Mouse (Mus musculus) heart, embryonic 11.5 days (tissue): ENCODE results near the gene 1700020L24Rik. TPM values are rescaled to one million over a fixed set of nuclear protein-coding genes. Genes with fewer than 3 reads are reported as not detected.
A peak's percentile ranks its signal among the peaks of the same experiment; 100 is the strongest.

ENCODE experiments used
- ATAC-seq: fragments of 200-750 bp; cut with Nextera tagmentation; replicated peaks from 2 replicates; pipeline ENCODE4 v1.8.0; 2017; ENCODE audit warnings: moderate library complexity; ENCODE audit not compliant: insufficient number of reproducible peaks, low FRiP score, low TSS enrichment
- H3K27ac ChIP-seq: fragments of 300-500 bp; sonication (generic); 2 replicates; pipeline ENCODE4 v1.5.1; 2014; ENCODE audit warnings: mild to moderate bottlenecking, low read depth, low read length
- H3K27me3 ChIP-seq: fragments of 300-500 bp; sonication (generic); 2 replicates; pipeline ENCODE4 v1.6.1; 2014; ENCODE audit warnings: mild to moderate bottlenecking, low read length, mixed read lengths; ENCODE audit not compliant: control insufficient read depth, insufficient read depth
- H3K36me3 ChIP-seq: fragments of 300-500 bp; sonication (generic); 2 replicates; pipeline ENCODE4 v1.6.1; 2014; ENCODE audit warnings: mild to moderate bottlenecking, low read length, moderate library complexity, mixed read lengths; ENCODE audit not compliant: control insufficient read depth, insufficient read depth
- H3K4me1 ChIP-seq: fragments of 300-500 bp; sonication (generic); 2 replicates; pipeline ENCODE4 v1.6.1; 2014; ENCODE audit warnings: low read length; ENCODE audit not compliant: control insufficient read depth, insufficient read depth
- H3K4me2 ChIP-seq: fragments of 300-500 bp; sonication (generic); 2 replicates; pipeline ENCODE4 v1.6.1; 2014; ENCODE audit warnings: mild to moderate bottlenecking, moderate library complexity
- H3K4me3 ChIP-seq: fragments of 300-500 bp; sonication (generic); 2 replicates; pipeline ENCODE4 v1.5.1; 2014; ENCODE audit warnings: low read depth, low read length
- H3K9ac ChIP-seq: fragments of 300-500 bp; sonication (generic); 2 replicates; pipeline ENCODE4 v1.6.1; 2014; ENCODE audit warnings: mild to moderate bottlenecking, low read depth, low read length, moderate library complexity
- H3K9me3 ChIP-seq: fragments of 300-500 bp; sonication (generic); replicated peaks from 2 replicates; pipeline ENCODE4 v1.6.1; 2016; ENCODE audit warnings: low read length; ENCODE audit not compliant: control insufficient read depth
- WGBS: fragments of 180-500 bp; shearing (Covaris S2); extraction: QIAGEN DNeasy Blood & Tissue Kit; methylation state at CpG from one replicate; pipeline ENCODE4 v1.1.7; 2014; ENCODE audit not compliant: insufficient replicate concordance; 5-methylcytosine and 5-hydroxymethylcytosine counted together
- polyA plus RNA-seq: library from polyadenylated mRNA; unstranded; fragments of >200 nt; fragmentation: Nextera tagmentation; extraction: Ambion mirVana; gene quantifications from 2 replicates; pipeline ENCODE4 v1.2.1, GENCODE M21; 2014

Gene 1700020L24Rik
- polyA plus RNA-seq, 1 experiment from 2014 or later = 2.3 TPM

DNA sequence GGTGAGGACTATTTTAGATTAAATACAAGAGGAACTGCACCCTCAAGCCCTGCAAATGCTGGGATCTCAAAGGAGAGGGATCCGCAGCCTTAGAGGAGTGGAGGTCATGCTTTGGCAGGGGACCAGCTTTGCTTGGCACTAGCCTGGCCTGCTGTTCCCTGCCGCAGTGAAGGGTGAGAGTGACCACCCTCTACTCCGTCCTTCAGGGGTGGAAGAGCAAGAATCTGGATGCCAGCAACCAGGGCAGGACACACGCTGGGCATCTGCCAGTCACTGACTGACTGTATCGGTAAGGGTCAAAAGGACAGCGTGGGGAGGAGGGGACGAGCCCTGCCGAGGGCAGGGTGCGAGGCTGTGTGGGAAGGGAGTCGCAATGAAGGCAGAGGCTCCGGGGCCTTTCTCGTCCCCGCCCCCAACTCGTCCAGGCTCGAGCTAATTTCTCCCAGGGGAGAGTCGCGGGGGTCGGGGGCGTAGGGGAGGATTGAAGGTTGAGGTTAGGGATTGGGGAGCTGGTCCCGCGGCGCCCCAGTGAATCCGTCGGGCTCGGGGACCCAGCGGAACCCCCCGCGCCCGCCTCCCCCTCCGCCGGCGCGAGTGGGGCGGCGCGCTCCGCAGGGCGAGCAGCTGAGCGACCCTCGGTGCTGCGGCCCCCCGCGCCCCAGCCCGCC lies 28.3 kb upstream of the 1700020L24Rik start, which contains the start of gene Rasl10b:
Gene Rasl10b (plus strand): TSS at position 51 of the 668 bp plus-strand sequence.
- ATAC-seq = peak; percentile 40; the same call in 1 of the 2 replicates
- Histone ChIP-seq H3K9ac (peak within 1 kb of the TSS; percentile 80), H3K4me3 (peak within 1 kb of the TSS; percentile 74), H3K27me3 (peaks cover 8% of the 10 kb centered on the region; the same call in 1 of the 2 replicates), H3K36me3 (no peaks in the 10 kb centered on the region), H3K4me2 (peak within 1 kb of the TSS; percentile 84), H3K27ac (peak within 1 kb of the TSS; percentile 12; the same call in 1 of the 2 replicates), H3K4me1 (peaks cover 33% of the 10 kb centered on the region), H3K9me3 (no peaks in the 10 kb centered on the region)
- 2% methylated on average over 31 of the region's 44 CpGs for WGBS

DNA sequence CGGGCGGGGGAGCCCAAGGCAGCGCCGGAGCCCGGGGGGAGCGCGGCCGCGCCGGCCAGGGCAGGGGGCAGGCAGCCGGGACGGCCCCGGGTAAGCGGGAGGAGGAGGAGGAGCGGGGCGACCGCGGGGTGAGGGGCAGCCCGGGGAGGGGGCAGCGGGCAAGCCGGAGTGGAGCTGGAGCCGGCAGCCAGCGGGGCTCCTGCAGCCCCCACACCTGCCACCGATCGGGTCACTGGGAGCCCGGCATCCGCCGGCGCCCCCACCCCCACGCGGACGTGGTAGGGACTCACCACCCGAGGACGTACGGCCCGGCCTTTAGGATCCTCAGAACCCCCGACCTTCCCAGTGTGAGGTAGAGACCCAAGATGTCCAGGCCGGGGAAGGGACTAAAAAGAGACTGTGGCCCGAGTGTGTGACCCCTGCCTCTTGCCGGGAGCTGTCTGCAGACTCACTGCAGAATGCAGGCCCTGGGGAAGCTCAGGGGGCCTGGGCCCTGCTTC lies 27.6 kb upstream of the 1700020L24Rik start:
- H3K4me2 ChIP-seq = peak overlapping the region; percentile 84
- no peaks in the 10 kb centered on the region for H3K36me3 ChIP-seq
- 0 out of 2 replicates have a peak, but pooled peaks have one; percentile 7 for ATAC-seq
- H3K9me3 ChIP-seq = no peaks in the 10 kb centered on the region
- H3K9ac ChIP-seq = peak overlapping the region; percentile 80
- peak overlapping the region; percentile 12; the same call in 1 of the 2 replicates for H3K27ac ChIP-seq
- peak overlapping the region; percentile 74 for H3K4me3 ChIP-seq
- WGBS = 1% methylated on average over 34 of the region's 40 CpGs
- peaks cover 8% of the 10 kb centered on the region; the same call in 1 of the 2 replicates for H3K27me3 ChIP-seq
- peaks cover 33% of the 10 kb centered on the region for H3K4me1 ChIP-seq

DNA sequence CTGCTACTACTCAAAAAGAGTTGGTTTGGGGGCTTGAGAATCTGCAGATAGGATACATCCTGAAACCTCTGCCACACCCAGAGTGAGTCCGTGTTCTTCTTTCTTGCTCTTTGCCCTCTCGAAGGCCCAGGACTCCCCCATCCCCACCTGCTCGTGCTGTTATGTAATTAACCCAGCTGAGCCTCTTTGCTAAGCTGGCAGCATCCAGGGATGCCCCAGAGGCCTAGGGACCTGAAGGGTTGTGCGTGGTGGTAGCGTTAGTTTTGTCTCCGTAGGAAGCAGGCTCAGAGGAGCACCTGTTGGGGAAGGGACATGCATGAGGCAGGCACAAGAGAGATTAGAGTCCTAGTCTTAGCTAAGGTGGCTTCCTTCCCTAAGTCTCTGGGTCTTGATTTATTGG lies 27.0 kb upstream of the 1700020L24Rik start:
- 50% methylated on average over 6 of the region's 6 CpGs for WGBS
- ATAC-seq = no peak

DNA sequence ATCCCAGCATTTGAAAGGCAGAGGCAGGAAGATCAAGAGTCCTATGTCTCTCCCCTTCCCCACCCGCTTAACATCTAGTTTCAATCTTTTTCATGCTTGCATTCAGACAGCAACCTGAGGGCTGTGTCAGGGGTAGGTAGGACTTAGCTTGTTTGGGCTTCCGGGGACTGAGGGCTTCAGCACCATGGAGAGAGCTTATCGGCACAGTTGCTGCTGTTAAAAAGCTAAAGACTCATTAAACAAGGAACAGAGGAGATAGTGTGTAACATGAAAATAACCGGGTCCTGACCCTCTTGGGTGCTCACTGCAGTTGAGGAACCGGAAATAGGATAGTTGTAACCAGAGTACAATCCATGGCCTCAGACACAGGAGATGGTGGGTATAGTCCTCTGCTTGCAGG lies 20.4 kb upstream of the 1700020L24Rik start:
- no peaks in the 10 kb centered on the region for H3K9me3 ChIP-seq
- H3K4me3 ChIP-seq = no peak overlapping the region
- WGBS = 5% methylated on average over 5 of the region's 5 CpGs
- peaks cover 5% of the 10 kb centered on the region; the same call in 1 of the 2 replicates for H3K4me1 ChIP-seq
- no peak overlapping the region for H3K9ac ChIP-seq
- H3K27ac ChIP-seq = no peak overlapping the region
- H3K4me2 ChIP-seq = no peak overlapping the region
- no peak for ATAC-seq
- no peaks in the 10 kb centered on the region for H3K36me3 ChIP-seq
- H3K27me3 ChIP-seq = peaks cover 37% of the 10 kb centered on the region

More for the DNA sequence above, 27.0 kb upstream of the 1700020L24Rik start:
- Histone ChIP-seq H3K36me3 (no peaks in the 10 kb centered on the region), H3K9me3 (no peaks in the 10 kb centered on the region), H3K27ac (no peak overlapping the region), H3K27me3 (peaks cover 8% of the 10 kb centered on the region; the same call in 1 of the 2 replicates), H3K4me2 (peak overlapping the region; percentile 84), H3K4me3 (peak overlapping the region; percentile 74), H3K4me1 (peaks cover 33% of the 10 kb centered on the region), H3K9ac (peak overlapping the region; percentile 80)

DNA sequence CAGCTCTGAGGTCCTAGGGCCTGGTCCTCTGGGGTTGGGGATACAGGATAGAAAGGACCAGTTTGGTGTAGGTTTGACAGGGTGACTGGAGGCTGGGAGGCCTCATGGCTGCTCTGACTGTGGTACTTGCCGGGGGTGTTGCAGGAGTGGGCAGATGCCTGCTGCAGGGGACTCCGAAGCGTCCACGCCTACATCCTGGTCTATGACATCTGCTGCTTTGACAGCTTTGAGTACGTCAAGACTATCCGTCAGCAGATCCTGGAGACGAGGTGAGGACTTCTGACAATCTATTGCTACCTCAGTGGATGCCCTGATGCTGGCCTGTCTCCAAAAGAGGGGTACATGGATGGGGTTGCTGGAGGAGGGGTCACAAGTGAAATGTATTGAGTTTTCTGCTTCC lies 19.8 kb upstream of the 1700020L24Rik start:
- H3K27ac ChIP-seq = no peak overlapping the region
- no peaks in the 10 kb centered on the region for H3K9me3 ChIP-seq
- no peaks in the 10 kb centered on the region for H3K36me3 ChIP-seq
- no peak overlapping the region for H3K4me2 ChIP-seq
- H3K27me3 ChIP-seq = peaks cover 33% of the 10 kb centered on the region
- no peak overlapping the region for H3K4me3 ChIP-seq
- peaks cover 5% of the 10 kb centered on the region; the same call in 1 of the 2 replicates for H3K4me1 ChIP-seq
- ATAC-seq = no peak
- H3K9ac ChIP-seq = no peak overlapping the region
- WGBS = 67% methylated on average over 7 of the region's 7 CpGs

DNA sequence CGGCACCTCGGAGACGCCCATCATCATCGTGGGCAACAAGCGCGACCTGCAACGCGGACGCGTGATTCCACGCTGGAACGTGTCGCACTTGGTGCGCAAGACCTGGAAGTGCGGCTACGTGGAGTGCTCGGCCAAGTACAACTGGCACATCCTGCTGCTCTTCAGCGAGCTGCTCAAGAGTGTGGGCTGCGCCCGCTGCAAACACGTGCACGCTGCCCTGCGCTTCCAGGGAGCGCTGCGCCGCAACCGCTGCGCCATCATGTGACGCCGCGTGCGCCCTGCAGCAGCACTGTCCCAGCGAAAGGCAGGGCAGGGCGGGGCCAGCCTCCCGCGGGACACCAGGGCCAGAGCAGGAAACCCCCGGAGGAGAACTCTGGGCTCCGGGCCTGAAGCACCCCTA lies 18.9 kb upstream of the 1700020L24Rik start:
- H3K9ac ChIP-seq = no peak overlapping the region
- H3K27ac ChIP-seq = no peak overlapping the region
- WGBS = 5% methylated on average over 38 of the region's 38 CpGs
- no peaks in the 10 kb centered on the region for H3K36me3 ChIP-seq
- no peaks in the 10 kb centered on the region for H3K9me3 ChIP-seq
- peaks cover 5% of the 10 kb centered on the region; the same call in 1 of the 2 replicates for H3K4me1 ChIP-seq
- no peak overlapping the region for H3K4me3 ChIP-seq
- H3K27me3 ChIP-seq = peaks cover 32% of the 10 kb centered on the region
- ATAC-seq = no peak
- peak overlapping the region; percentile 47 for H3K4me2 ChIP-seq

DNA sequence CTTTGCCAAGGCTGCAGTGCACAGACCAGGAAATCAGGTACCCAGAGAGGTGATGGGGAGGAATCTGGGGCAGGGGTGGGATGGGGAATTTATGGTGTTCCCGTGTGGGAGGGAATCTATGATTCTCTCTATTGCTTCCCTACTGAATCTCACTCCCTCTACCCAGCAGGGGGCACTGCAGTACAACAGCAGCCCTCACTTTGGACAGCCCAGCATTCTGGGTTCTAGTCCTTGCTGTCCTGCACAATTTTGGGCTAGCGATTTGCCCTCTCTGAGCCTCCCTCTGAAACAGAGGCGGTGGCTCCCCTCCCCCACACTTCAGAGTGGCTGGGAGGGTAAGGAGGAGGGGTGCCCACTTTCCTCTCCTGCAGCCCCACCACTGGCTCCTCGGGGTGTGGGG lies 17.1 kb upstream of the 1700020L24Rik start:
- Histone ChIP-seq H3K4me2 (no peak overlapping the region), H3K27me3 (peaks cover 32% of the 10 kb centered on the region), H3K4me1 (peaks cover 5% of the 10 kb centered on the region; the same call in 1 of the 2 replicates), H3K9ac (no peak overlapping the region), H3K9me3 (no peaks in the 10 kb centered on the region), H3K4me3 (no peak overlapping the region), H3K36me3 (no peaks in the 10 kb centered on the region), H3K27ac (no peak overlapping the region)
- WGBS = 38% methylated on average over 4 of the region's 4 CpGs
- no peak for ATAC-seq

DNA sequence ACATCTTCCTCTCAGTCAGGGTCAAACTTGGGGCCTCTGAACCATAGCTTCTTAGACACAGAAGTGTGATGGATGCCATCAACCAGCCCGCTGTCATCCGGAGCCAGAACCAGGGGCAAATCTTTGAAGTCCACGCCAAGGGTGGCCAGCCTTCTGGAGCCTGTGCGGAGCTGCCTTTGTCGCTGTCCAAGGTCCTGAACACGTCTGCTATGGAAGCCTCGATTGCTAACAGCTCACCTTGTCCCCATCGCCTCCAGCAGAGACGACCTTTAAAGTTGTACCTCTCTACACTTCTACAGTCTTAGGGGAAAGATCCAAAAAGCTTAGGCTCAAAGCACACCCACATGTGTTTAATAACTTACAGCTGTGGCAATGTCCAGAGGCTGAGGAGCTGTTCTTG lies 16.2 kb upstream of the 1700020L24Rik start:
- ATAC-seq = no peak
- no peak overlapping the region for H3K27ac ChIP-seq

More for the DNA sequence above, 16.2 kb upstream of the 1700020L24Rik start:
- no peaks in the 10 kb centered on the region for H3K36me3 ChIP-seq
- H3K9me3 ChIP-seq = no peaks in the 10 kb centered on the region
- no peak overlapping the region for H3K4me3 ChIP-seq
- H3K4me1 ChIP-seq = peaks cover 5% of the 10 kb centered on the region; the same call in 1 of the 2 replicates
- H3K4me2 ChIP-seq = no peak overlapping the region
- no peak overlapping the region for H3K9ac ChIP-seq
- H3K27me3 ChIP-seq = peaks cover 37% of the 10 kb centered on the region
- WGBS = 3% methylated on average over 9 of the region's 9 CpGs
